Mouse (Mus musculus) embryonic facial prominence, embryonic 12.5 days (tissue): Measurements from ENCODE around the gene Emc4. TPM values are rescaled to one million over a fixed set of nuclear protein-coding genes. Genes with fewer than 3 reads are reported as not detected.

Source experiments
- ATAC-seq: fragments of 200-750 bp; cut with Nextera tagmentation; 2 replicates; pipeline ENCODE4 v1.8.0; 2017; ENCODE audit not compliant: insufficient number of reproducible peaks, insufficient read depth, low FRiP score, low TSS enrichment
- H3K27ac ChIP-seq: fragments of 300-500 bp; sonication (generic); 2 replicates; pipeline ENCODE4 v1.5.1; 2016; ENCODE audit warnings: mild to moderate bottlenecking
- H3K27me3 ChIP-seq: fragments of 300-500 bp; sonication (generic); 2 replicates; pipeline ENCODE4 v1.6.1; 2016; ENCODE audit warnings: mild to moderate bottlenecking, moderate library complexity
- H3K36me3 ChIP-seq: fragments of 300-500 bp; sonication (generic); 2 replicates; pipeline ENCODE4 v1.6.1; 2016; ENCODE audit warnings: mild to moderate bottlenecking
- H3K4me1 ChIP-seq: fragments of 300-500 bp; sonication (generic); 2 replicates; pipeline ENCODE4 v1.6.1; 2016
- H3K4me2 ChIP-seq: fragments of 300-500 bp; sonication (generic); replicated peaks from 2 replicates; pipeline ENCODE4 v1.6.1; 2016; ENCODE audit warnings: mild to moderate bottlenecking, moderate library complexity
- H3K4me3 ChIP-seq: fragments of 300-500 bp; sonication (generic); 2 replicates; pipeline ENCODE4 v1.5.1; 2016; ENCODE audit warnings: mild to moderate bottlenecking
- H3K9ac ChIP-seq: fragments of 300-500 bp; sonication (generic); 2 replicates; pipeline ENCODE4 v1.6.1; 2016; ENCODE audit warnings: mild to moderate bottlenecking, moderate library complexity
- H3K9me3 ChIP-seq: fragments of 300-500 bp; sonication (generic); 2 replicates; pipeline ENCODE4 v1.6.1; 2016; ENCODE audit warnings: mild to moderate bottlenecking, moderate library complexity
- WGBS: fragments of 180-500 bp; shearing (Covaris S2); methylation state at CpG from one replicate; pipeline ENCODE4 v1.1.7; 2016; 5-methylcytosine and 5-hydroxymethylcytosine counted together
- polyA plus RNA-seq: library from polyadenylated mRNA; unstranded; fragments of >200 nt; fragmentation: Nextera tagmentation; extraction: Ambion mirVana; gene quantifications from 2 replicates; pipeline ENCODE4 v1.2.1, GENCODE M21; 2016

Gene Emc4
- polyA plus RNA-seq, 1 experiment from 2014 or later, result 101 TPM

DNA sequence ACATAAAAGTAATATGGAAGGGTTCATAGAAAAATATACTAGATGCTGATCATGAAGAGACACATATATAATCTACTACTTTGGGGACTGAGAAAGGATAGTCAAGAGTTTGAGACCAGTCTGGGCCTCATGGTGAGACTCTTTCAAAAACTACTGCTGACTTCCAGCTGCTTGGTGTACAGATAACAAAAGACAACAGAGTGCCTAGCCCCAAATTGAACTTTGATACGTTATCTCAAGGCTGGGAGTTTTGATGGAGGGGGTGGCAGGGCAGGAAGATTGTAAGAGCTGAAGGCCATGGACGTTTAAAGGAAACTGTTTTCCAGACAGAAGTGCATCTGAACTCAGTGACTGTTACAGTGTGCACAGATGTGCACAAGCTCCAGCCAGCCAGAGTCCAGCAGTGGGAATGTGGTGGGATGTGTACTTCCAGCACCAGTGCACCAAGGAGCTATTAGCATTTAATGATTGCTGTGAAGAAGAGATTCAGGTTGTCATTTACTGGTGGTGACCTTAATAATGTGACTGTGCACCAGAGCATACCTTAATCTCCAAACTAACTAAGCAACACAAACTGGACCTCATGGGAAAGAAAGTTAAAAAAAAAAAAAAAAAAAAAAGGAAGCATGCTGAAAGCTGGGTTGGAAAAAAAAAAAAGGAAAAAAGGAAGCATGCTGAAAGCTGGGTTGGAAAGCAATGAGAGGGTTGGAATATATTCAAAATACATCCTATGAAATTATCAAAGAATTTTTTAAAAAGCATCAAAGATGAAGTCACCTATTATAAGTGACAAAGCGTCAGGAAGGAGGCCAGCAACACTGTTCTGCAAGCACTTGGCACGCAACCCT is 35.6 kb downstream of the Emc4 start:
- no peaks in the 10 kb centered on the region for H3K4me1 ChIP-seq
- no peak overlapping the region for H3K4me2 ChIP-seq
- no peak overlapping the region for H3K9ac ChIP-seq
- no peak for ATAC-seq
- H3K9me3 ChIP-seq, result no peaks in the 10 kb centered on the region
- H3K36me3 ChIP-seq, result 0 out of 2 replicates have a peak, but pooled peaks cover 8% of the 10 kb centered on the region
- no peaks in the 10 kb centered on the region for H3K27me3 ChIP-seq
- H3K27ac ChIP-seq, result no peak overlapping the region
- WGBS, result 69% methylated on average over 4 of the region's 4 CpGs
- no peak overlapping the region for H3K4me3 ChIP-seq

DNA sequence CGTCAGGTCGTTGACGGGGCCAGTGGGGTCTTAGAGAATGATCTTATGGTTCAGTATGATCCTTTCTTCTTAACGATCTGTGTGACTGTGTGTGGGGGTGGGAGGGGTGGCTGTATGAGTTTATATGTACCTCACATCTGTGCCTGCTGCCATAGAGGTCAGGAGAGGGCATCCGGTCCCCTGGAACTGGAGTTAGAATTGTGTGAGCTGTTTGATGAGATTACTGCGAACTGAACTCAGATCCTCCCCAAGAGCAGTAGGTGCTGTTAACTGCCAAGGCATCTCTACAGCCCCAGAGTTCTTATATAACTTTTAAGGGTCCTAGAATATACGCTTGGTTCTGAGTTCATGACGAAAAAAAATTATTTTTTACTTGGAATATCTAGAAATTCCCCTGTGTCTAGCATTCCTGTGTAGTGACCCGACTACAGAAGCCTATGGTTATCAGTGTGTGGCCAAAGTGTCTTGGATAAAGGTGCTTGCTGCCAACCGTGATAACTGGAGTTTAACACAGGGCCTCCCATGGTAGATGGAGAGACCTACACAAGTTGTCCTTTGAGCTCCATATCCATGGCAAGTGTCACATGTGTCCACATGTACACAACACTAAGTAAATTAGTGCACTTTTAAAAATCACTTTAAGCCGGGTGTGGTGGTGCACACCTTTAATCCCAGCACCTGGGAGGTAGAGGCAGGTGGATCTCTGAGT is 39.6 kb downstream of the Emc4 start:
- no peak for ATAC-seq
- H3K9ac ChIP-seq, result no peak overlapping the region
- H3K4me1 ChIP-seq, result no peaks in the 10 kb centered on the region
- no peak overlapping the region for H3K4me3 ChIP-seq
- no peak overlapping the region for H3K4me2 ChIP-seq
- 82% methylated on average over 11 of the region's 11 CpGs for WGBS
- no peaks in the 10 kb centered on the region for H3K9me3 ChIP-seq
- H3K36me3 ChIP-seq, result no peaks in the 10 kb centered on the region
- no peaks in the 10 kb centered on the region for H3K27me3 ChIP-seq
- H3K27ac ChIP-seq, result no peak overlapping the region

DNA sequence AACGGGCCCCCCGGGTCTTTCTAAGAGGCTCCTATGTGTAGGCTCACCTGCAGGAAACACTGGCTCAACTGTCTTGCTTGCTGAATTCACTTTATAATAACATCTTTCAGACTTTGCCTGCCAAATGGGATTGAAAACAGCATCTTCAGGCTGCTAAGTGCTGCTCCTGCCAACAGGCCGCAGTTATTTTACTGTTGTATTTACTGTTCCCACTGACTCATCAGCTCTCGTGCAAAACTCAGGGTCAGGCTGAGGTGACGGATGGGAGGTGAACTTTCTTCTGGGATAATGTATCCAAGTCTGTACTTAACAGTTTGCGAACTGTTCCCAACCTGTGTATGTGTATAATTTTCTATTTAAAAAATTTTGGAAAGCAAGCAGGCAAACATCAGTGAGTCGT is 48.9 kb downstream of the Emc4 start:
- H3K27ac ChIP-seq, result no peak overlapping the region
- no peak for ATAC-seq
- H3K9ac ChIP-seq, result no peak overlapping the region
- no peaks in the 10 kb centered on the region for H3K9me3 ChIP-seq
- WGBS, result 85% methylated on average over 7 of the region's 7 CpGs
- H3K4me1 ChIP-seq, result no peaks in the 10 kb centered on the region
- no peaks in the 10 kb centered on the region for H3K27me3 ChIP-seq
- no peaks in the 10 kb centered on the region for H3K36me3 ChIP-seq
- no peak overlapping the region for H3K4me3 ChIP-seq
- no peak overlapping the region for H3K4me2 ChIP-seq

DNA sequence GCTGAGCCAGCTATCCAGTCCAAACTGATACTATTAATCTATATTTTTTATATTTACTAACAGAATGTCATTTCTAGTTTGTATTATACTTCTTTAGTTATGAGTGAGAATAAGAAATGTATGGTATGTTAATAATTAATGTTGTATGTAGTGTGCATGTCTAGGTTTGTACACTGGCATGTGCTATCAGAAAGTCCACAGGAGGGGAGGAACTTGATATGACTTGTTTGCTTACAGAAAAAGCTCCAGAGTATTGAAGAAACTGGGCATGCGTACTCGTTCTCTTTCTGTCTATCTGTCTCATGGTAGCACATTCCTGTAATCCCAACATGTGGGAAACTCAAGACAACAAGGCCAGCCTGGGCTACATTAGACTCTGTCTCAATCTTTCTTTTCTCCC is 49.6 kb downstream of the Emc4 start:
- no peak overlapping the region for H3K4me3 ChIP-seq
- 70% methylated on average over 2 of the region's 2 CpGs for WGBS
- H3K36me3 ChIP-seq, result no peaks in the 10 kb centered on the region
- H3K9me3 ChIP-seq, result no peaks in the 10 kb centered on the region
- no peak overlapping the region for H3K4me2 ChIP-seq
- no peak for ATAC-seq
- H3K9ac ChIP-seq, result no peak overlapping the region
- H3K27ac ChIP-seq, result no peak overlapping the region
- no peaks in the 10 kb centered on the region for H3K4me1 ChIP-seq
- no peaks in the 10 kb centered on the region for H3K27me3 ChIP-seq

DNA sequence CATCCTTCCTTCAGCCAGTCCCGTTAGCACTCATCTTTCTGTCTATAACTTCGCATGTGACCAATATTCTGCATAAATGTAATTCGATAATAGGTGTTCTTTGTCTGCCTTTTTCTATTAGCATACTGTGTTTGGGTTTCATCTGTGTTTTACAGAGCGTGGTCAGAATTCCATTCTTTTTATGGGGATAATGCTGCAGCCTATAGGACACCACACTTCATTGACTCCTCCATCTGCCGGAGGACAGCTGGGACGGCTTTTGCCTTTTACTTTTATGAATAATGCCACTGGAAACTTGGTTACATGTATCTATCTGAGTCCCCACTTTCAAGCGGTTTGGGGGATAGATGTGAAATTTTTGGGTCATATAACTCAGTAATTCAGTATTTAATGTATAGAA is 52.2 kb downstream of the Emc4 start:
- ATAC-seq, result no peak
- no peak overlapping the region for H3K27ac ChIP-seq
- no peak overlapping the region for H3K4me2 ChIP-seq
- no peaks in the 10 kb centered on the region for H3K36me3 ChIP-seq
- H3K27me3 ChIP-seq, result no peaks in the 10 kb centered on the region
- 86% methylated on average over 7 of the region's 7 CpGs for WGBS
- H3K4me1 ChIP-seq, result no peaks in the 10 kb centered on the region
- no peaks in the 10 kb centered on the region for H3K9me3 ChIP-seq
- no peak overlapping the region for H3K9ac ChIP-seq
- no peak overlapping the region for H3K4me3 ChIP-seq

Other genes starting within 250 kb of the Emc4 start
- gene Olfr1316, start 233.1 kb downstream of the Emc4 start, polyA plus RNA-seq, result not detected in 2 replicates
- not detected in 2 replicates for gene Olfr1317, start 227.7 kb downstream of the Emc4 start, polyA plus RNA-seq
- gene Olfr1318, start 213.8 kb downstream of the Emc4 start, polyA plus RNA-seq, result not detected in 2 replicates
- gene Lpcat4, start 128.6 kb downstream of the Emc4 start, polyA plus RNA-seq, result 15.1 and 17.7 TPM in 2 replicates
- not detected in 2 replicates for gene Nutm1, start 108.7 kb downstream of the Emc4 start, polyA plus RNA-seq
- gene Nop10, start 106.1 kb downstream of the Emc4 start, polyA plus RNA-seq, result 169 and 180 TPM in 2 replicates
- 12.9 and 14.3 TPM in 2 replicates for gene Slc12a6, start 102.2 kb downstream of the Emc4 start, polyA plus RNA-seq
- not detected in 2 replicates for gene Gm21985, start 101.7 kb downstream of the Emc4 start, polyA plus RNA-seq
- 45.9 and 50.3 TPM in 2 replicates for gene Katnbl1, start 11.2 kb upstream of the Emc4 start, polyA plus RNA-seq
- 12.5 and 12.8 TPM in 2 replicates for gene Emc7, start 87.0 kb upstream of the Emc4 start, polyA plus RNA-seq
- gene Chrm5, start 112.7 kb upstream of the Emc4 start, polyA plus RNA-seq, result not detected in 2 replicates
- gene Aven, start 124.9 kb upstream of the Emc4 start, polyA plus RNA-seq, result 8.7 and 9.0 TPM in 2 replicates